Mouse (Mus musculus) cerebellum, adult 2 months (tissue): ENCODE measurements around the gene Map6.

ENCODE experiments used
- CTCF ChIP-seq: fragments of 200-500 bp; IDR thresholded peaks from 2 replicates; pipeline ENCODE4 v1.5.1; 2011; ENCODE audit warnings: low read depth, mild to moderate bottlenecking, control low read depth, low read length, moderate library complexity, borderline replicate concordance; ENCODE audit not compliant: insufficient read depth
- POLR2A ChIP-seq: fragments of 200-500 bp; IDR thresholded peaks from 2 replicates; pipeline ENCODE4 v1.6.1; 2011; ENCODE audit warnings: low read length, control low read depth, borderline replicate concordance; ENCODE audit not compliant: insufficient read depth

- TF ChIP-seq POLR2A, result no peak
- no peak for TF ChIP-seq CTCF
Measured at GRCm38 (mm10) chr7:99255006-99255405, 12.2 kb upstream of the Map6 start.
